Mouse (Mus musculus) thymus, adult 2 months (tissue): ENCODE results near the gene Nup210l.

Experiments
- CTCF ChIP-seq: fragments of 200-500 bp; IDR thresholded peaks from 2 replicates; pipeline ENCODE4 v1.5.1; 2012; ENCODE audit warnings: mild to moderate bottlenecking, control low read depth, low read length, moderate library complexity, borderline replicate concordance; ENCODE audit not compliant: control insufficient read depth, poor library complexity, insufficient read depth; ENCODE audit errors: extremely low read depth
- POLR2A ChIP-seq: fragments of 200-500 bp; IDR thresholded peaks from 2 replicates; pipeline ENCODE4 v1.6.1; 2012; ENCODE audit warnings: mild to moderate bottlenecking, low read length, control low read depth, moderate library complexity; ENCODE audit not compliant: control insufficient read depth, poor library complexity, insufficient read depth; ENCODE audit errors: extremely low read depth

DNA sequence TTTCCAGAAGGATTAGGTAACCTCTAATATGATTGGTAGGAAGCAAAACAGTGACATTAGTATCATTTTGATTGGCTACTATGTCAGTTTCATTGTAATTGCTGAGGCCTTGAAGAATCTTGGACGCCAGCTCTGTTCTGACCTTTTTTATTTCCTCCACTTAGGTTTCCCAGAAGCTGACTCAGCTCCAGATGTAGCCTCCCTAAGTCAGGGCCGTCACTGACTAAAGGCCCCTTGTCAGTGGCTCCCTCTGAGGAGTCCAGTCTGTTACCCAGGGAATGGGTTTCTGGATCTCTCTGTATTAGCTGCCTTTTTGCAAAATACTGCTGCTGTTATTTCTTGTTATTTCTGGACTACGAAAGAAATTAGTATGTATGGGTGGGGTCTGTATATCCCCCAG is 11.6 kb downstream of the Nup210l start:
- no peak for TF ChIP-seq CTCF
- no peak for TF ChIP-seq POLR2A
